Mouse (Mus musculus) heart, adult 11 months (tissue): Measurements from ENCODE around the gene Camk2n1.

Experiments
- DNase-seq: peaks from one replicate; pipeline ENCODE4 v3.0.0; 2022

The Camk2n1 gene

GRCm38 (mm10) chr4:138447827-138448602 lies 6.1 kb upstream of the Camk2n1 start:
- DNase-seq: no peak

GRCm38 (mm10) chr4:138448872-138449615 lies 5.1 kb upstream of the Camk2n1 start:
- no peak for DNase-seq

- no peak for DNase-seq
Measured at GRCm38 (mm10) chr4:138449636-138450314, 4.3 kb upstream of the Camk2n1 start.

GRCm38 (mm10) chr4:138452306-138453096 lies 1.6 kb upstream of the Camk2n1 start:
- DNase-seq: peak; percentile 94

- DNase-seq: peak; percentile 95
Measured at GRCm38 (mm10) chr4:138453097-138453752, 889 bp upstream of the Camk2n1 start.

- DNase-seq: peak; percentile 98
Measured at GRCm38 (mm10) chr4:138454571-138455140, 542 bp downstream of the Camk2n1 start.

GRCm38 (mm10) chr4:138455141-138455955 lies 1.2 kb downstream of the Camk2n1 start:
- DNase-seq: peak; percentile 95

GRCm38 (mm10) chr4:138455956-138456341 lies 1.8 kb downstream of the Camk2n1 start:
- DNase-seq: peak; percentile 92

GRCm38 (mm10) chr4:138456536-138456935 lies 2.4 kb downstream of the Camk2n1 start:
- no peak for DNase-seq

GRCm38 (mm10) chr4:138457091-138457490 lies 3.0 kb downstream of the Camk2n1 start:
- DNase-seq: no peak

GRCm38 (mm10) chr4:138458171-138458570 lies 4.1 kb downstream of the Camk2n1 start:
- DNase-seq: no peak

- DNase-seq: no peak
Measured at GRCm38 (mm10) chr4:138458735-138459440, 4.8 kb downstream of the Camk2n1 start.

- no peak for DNase-seq
Measured at GRCm38 (mm10) chr4:138459775-138460174, 5.7 kb downstream of the Camk2n1 start.

GRCm38 (mm10) chr4:138460910-138461309 lies 6.8 kb downstream of the Camk2n1 start:
- DNase-seq: no peak

GRCm38 (mm10) chr4:138461471-138461870 lies 7.4 kb downstream of the Camk2n1 start:
- no peak for DNase-seq

GRCm38 (mm10) chr4:138462971-138463831 lies 9.1 kb downstream of the Camk2n1 start:
- DNase-seq: no peak

GRCm38 (mm10) chr4:138463832-138464487 lies 9.8 kb downstream of the Camk2n1 start:
- peak; percentile 99 for DNase-seq

GRCm38 (mm10) chr4:138464667-138465353 lies 10.7 kb downstream of the Camk2n1 start:
- peak; percentile 97 for DNase-seq
